Mouse (Mus musculus): ENCODE results near the gene Mrgbp. TPM values are rescaled to one million over a fixed set of nuclear protein-coding genes. Genes with fewer than 3 reads are reported as not detected.

Gene Mrgbp
- polyA plus RNA-seq (2011; ENCODE audit: insufficient read length, low read depth, missing spikeins), result 13.1 TPM in 2 replicates

GRCm38 (mm10) chr2:180581002-180581401 lies at the start of gene Mrgbp:
Mrgbp (plus strand) TSS chr2:180581304.
- TF ChIP-seq POLR2A (IDR thresholded peaks at IDR 0.05; ENCODE audit: low read depth, low read length), result no peak
- TF ChIP-seq CTCF (IDR thresholded peaks at IDR 0.05; ENCODE audit: borderline replicate concordance, insufficient read depth, low read length), result no peak
- H3K4me3 ChIP-seq (ENCODE audit: insufficient read depth, low read length), result no peak within 1 kb of the TSS
- H3K4me1 ChIP-seq (ENCODE audit: control insufficient read depth, insufficient read depth, low read length), result peaks cover 9% of the 10 kb centered on the region; the same call in 1 of the 2 replicates
- no peak within 1 kb of the TSS for H3K27ac ChIP-seq (ENCODE audit: insufficient read depth, low read length)

DNA sequence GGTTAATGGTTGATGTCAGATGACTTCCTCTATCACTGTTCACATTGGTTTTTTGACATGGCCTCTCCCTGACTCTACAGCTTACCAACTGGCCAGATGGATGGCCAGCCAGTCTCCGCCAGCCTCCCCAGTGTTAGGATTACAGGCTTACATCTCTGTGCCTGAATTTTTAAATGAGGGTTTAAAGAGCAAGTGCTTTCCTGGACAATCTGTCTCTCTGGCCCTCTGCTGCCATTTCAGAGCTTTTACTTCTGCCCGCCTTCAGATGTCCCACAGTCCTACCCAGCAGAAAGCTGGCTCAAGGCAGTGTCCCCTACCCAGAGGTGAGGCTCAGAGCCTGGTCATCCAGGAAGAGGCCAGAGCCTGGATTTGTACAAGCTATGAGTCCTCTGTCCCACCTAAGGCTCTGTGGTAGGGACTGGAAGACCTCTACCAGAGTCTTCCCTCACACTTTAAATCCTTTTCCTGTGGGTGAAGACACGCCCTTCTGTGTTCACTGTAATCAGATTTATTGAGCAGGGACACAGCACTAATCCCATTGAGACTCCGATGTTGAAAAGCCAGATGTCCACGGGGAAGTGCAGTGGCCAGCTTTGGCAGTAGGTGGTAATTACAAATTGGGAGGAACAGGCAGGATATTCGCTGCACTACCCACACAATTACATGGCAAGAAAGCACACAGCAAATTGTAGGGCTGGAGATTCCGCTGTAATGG lies 49.3 kb upstream of the Mrgbp start:
- Histone ChIP-seq H3K27ac (ENCODE audit: insufficient read depth, low read length) (no peak overlapping the region), H3K4me3 (ENCODE audit: insufficient read depth, low read length) (no peak overlapping the region), H3K4me1 (ENCODE audit: control insufficient read depth, insufficient read depth, low read length) (no peaks in the 10 kb centered on the region)
- TF ChIP-seq CTCF (IDR thresholded peaks at IDR 0.05; ENCODE audit: borderline replicate concordance, insufficient read depth, low read length), result no peak
- no peak for TF ChIP-seq POLR2A (IDR thresholded peaks at IDR 0.05; ENCODE audit: low read depth, low read length)

- no peak overlapping the region for H3K27ac ChIP-seq (ENCODE audit: insufficient read depth, low read length)
- H3K4me3 ChIP-seq (ENCODE audit: insufficient read depth, low read length), result no peak overlapping the region
- no peaks in the 10 kb centered on the region for H3K4me1 ChIP-seq (ENCODE audit: control insufficient read depth, insufficient read depth, low read length)
- TF ChIP-seq CTCF (IDR thresholded peaks at IDR 0.05; ENCODE audit: borderline replicate concordance, insufficient read depth, low read length) (no peak), POLR2A (IDR thresholded peaks at IDR 0.05; ENCODE audit: low read depth, low read length) (no peak)
Measured at GRCm38 (mm10) chr2:180532386-180532995, 48.6 kb upstream of the Mrgbp start.

DNA sequence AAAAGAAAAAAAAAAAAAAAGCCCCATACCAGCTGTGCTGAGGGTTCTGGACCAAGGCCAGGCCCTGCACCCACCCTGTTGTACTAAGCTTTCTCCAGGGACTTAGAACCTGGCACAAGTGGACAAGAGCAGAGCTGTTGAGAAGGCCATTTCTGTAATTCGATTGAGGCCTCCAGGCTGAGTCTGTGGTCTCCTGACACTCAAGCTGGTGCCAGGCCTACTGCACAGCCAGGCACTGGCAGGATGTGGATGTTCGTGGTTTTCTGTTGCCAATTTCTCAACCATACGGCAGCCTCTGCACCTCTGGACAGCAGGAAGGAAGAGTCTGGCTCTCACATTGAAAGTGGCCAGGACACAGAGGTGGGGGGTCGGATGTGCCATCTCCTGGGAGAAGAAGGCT lies 47.9 kb upstream of the Mrgbp start:
- Histone ChIP-seq H3K27ac (ENCODE audit: insufficient read depth, low read length) (no peak overlapping the region), H3K4me1 (ENCODE audit: control insufficient read depth, insufficient read depth, low read length) (no peaks in the 10 kb centered on the region), H3K4me3 (ENCODE audit: insufficient read depth, low read length) (no peak overlapping the region)
- TF ChIP-seq CTCF (IDR thresholded peaks at IDR 0.05; ENCODE audit: borderline replicate concordance, insufficient read depth, low read length) (no peak), POLR2A (IDR thresholded peaks at IDR 0.05; ENCODE audit: low read depth, low read length) (no peak)

GRCm38 (mm10) chr2:180543675-180544074 lies 37.4 kb upstream of the Mrgbp start:
- no peak for TF ChIP-seq CTCF (IDR thresholded peaks at IDR 0.05; ENCODE audit: borderline replicate concordance, insufficient read depth, low read length)
- TF ChIP-seq POLR2A (IDR thresholded peaks at IDR 0.05; ENCODE audit: low read depth, low read length), result no peak

DNA sequence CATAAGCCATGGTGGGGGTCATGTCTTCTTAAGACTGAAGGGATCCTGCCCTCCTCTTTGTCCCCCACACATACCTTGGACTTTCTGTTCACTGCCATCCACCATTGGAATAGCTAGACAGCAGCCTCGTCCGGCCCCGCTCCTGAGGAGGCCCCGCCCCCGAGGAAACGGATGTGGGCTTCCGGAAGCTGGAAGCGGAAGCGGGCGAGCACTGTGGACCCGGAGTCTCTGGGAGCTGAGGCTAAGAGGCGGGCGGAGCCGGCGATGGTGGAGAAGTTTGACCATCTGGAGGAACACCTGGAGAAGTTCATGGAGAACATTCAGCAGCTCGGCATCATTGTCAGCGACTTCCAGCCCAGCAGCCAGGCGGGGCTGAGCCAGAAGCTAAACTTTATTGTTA lies 36.1 kb upstream of the Mrgbp start:
- no peak overlapping the region for H3K27ac ChIP-seq (ENCODE audit: insufficient read depth, low read length)
- no peaks in the 10 kb centered on the region for H3K4me1 ChIP-seq (ENCODE audit: control insufficient read depth, insufficient read depth, low read length)
- no peak overlapping the region for H3K4me3 ChIP-seq (ENCODE audit: insufficient read depth, low read length)
- TF ChIP-seq POLR2A (IDR thresholded peaks at IDR 0.05; ENCODE audit: low read depth, low read length), result no peak
- no peak for TF ChIP-seq CTCF (IDR thresholded peaks at IDR 0.05; ENCODE audit: borderline replicate concordance, insufficient read depth, low read length)

More at GRCm38 (mm10) chr2:180543675-180544074, 37.4 kb upstream of the Mrgbp start:
- Histone ChIP-seq H3K4me3 (ENCODE audit: insufficient read depth, low read length) (no peak overlapping the region), H3K4me1 (ENCODE audit: control insufficient read depth, insufficient read depth, low read length) (no peaks in the 10 kb centered on the region), H3K27ac (ENCODE audit: insufficient read depth, low read length) (no peak overlapping the region)

GRCm38 (mm10) chr2:180547384-180548106 lies 33.6 kb upstream of the Mrgbp start:
- no peak overlapping the region for H3K4me3 ChIP-seq (ENCODE audit: insufficient read depth, low read length)
- H3K27ac ChIP-seq (ENCODE audit: insufficient read depth, low read length), result no peak overlapping the region
- H3K4me1 ChIP-seq (ENCODE audit: control insufficient read depth, insufficient read depth, low read length), result no peaks in the 10 kb centered on the region
- TF ChIP-seq POLR2A (IDR thresholded peaks at IDR 0.05; ENCODE audit: low read depth, low read length), result no peak
- TF ChIP-seq CTCF (IDR thresholded peaks at IDR 0.05; ENCODE audit: borderline replicate concordance, insufficient read depth, low read length), result no peak

GRCm38 (mm10) chr2:180552340-180552739 lies 28.8 kb upstream of the Mrgbp start:
- no peak overlapping the region for H3K4me3 ChIP-seq (ENCODE audit: insufficient read depth, low read length)
- no peak overlapping the region for H3K27ac ChIP-seq (ENCODE audit: insufficient read depth, low read length)
- no peak for TF ChIP-seq CTCF (IDR thresholded peaks at IDR 0.05; ENCODE audit: borderline replicate concordance, insufficient read depth, low read length)
- no peak for TF ChIP-seq POLR2A (IDR thresholded peaks at IDR 0.05; ENCODE audit: low read depth, low read length)
- no peaks in the 10 kb centered on the region for H3K4me1 ChIP-seq (ENCODE audit: control insufficient read depth, insufficient read depth, low read length)

GRCm38 (mm10) chr2:180555219-180555618 lies 25.9 kb upstream of the Mrgbp start:
- no peaks in the 10 kb centered on the region for H3K4me1 ChIP-seq (ENCODE audit: control insufficient read depth, insufficient read depth, low read length)
- no peak for TF ChIP-seq CTCF (IDR thresholded peaks at IDR 0.05; ENCODE audit: borderline replicate concordance, insufficient read depth, low read length)
- TF ChIP-seq POLR2A (IDR thresholded peaks at IDR 0.05; ENCODE audit: low read depth, low read length), result no peak
- no peak overlapping the region for H3K27ac ChIP-seq (ENCODE audit: insufficient read depth, low read length)
- H3K4me3 ChIP-seq (ENCODE audit: insufficient read depth, low read length), result no peak overlapping the region

Measured in embryonic fibroblast, embryonic 13.5 days (primary cell).